Mouse (Mus musculus) adipose tissue, adult 10 weeks (tissue): ENCODE data around the gene Mfsd7a. TPM values are rescaled to one million over a fixed set of nuclear protein-coding genes. Genes with fewer than 3 reads are reported as not detected.

Experiments
- polyA plus RNA-seq: library from polyadenylated mRNA; stranded (reverse); fragments of 350-450 nt; fragmentation: Illumina TruSeq; extraction: RNeasy Lipid Tissue Mini Kit (QIAGEN cat#74804); gene quantifications from one replicate; pipeline ENCODE4 v1.2.3, GENCODE M21; 2014; ENCODE audit warnings: low read depth, low replicate concordance

Mfsd7a gene
- polyA plus RNA-seq, result 5.0 TPM

GRCm38 (mm10) chr5:108448785-108449668, at the start of gene Mfsd7a:
Gene Mfsd7a, minus strand, starts transcription at chr5:108448891.

GRCm38 (mm10) chr5:108461082-108462065, 12.7 kb upstream of the Mfsd7a start, which contains the start of gene Pcgf3:
Gene Pcgf3, plus strand, starts transcription at chr5:108461232.

GRCm38 (mm10) chr5:108433804-108434587, 14.7 kb downstream of the Mfsd7a start, which contains the start of gene Atp5k:
Gene Atp5k, minus strand, starts transcription at chr5:108434448.

Other genes starting within 250 kb of the Mfsd7a start
- 23.2 TPM for gene Dr1, start 180.0 kb downstream of the Mfsd7a start, polyA plus RNA-seq
- gene Pigg, start 136.3 kb downstream of the Mfsd7a start, polyA plus RNA-seq, result 11.9 TPM
- gene Gm42517, start 81.0 kb downstream of the Mfsd7a start, polyA plus RNA-seq, result 1.7 TPM
- gene Pde6b, start 60.5 kb downstream of the Mfsd7a start, polyA plus RNA-seq, result not detected
- 435 TPM for gene Atp5k, start 14.4 kb downstream of the Mfsd7a start, polyA plus RNA-seq
- 11.3 TPM for gene Pcgf3, start 12.3 kb upstream of the Mfsd7a start, polyA plus RNA-seq
- 0.67 TPM for gene Cplx1, start 101.1 kb upstream of the Mfsd7a start, polyA plus RNA-seq
- gene Gak, start 180.9 kb upstream of the Mfsd7a start, polyA plus RNA-seq, result 66.0 TPM
- gene Tmem175, start 180.9 kb upstream of the Mfsd7a start, polyA plus RNA-seq, result 34.5 TPM
- gene Idua, start 211.4 kb upstream of the Mfsd7a start, polyA plus RNA-seq, result 23.0 TPM
- 12.9 TPM for gene Dgkq, start 220.8 kb upstream of the Mfsd7a start, polyA plus RNA-seq
- not detected for gene Slc26a1, start 226.7 kb upstream of the Mfsd7a start, polyA plus RNA-seq
- gene Fgfrl1, start 243.5 kb upstream of the Mfsd7a start, polyA plus RNA-seq, result 87.8 TPM